Mouse (Mus musculus) embryonic facial prominence, embryonic 12.5 days (tissue): ENCODE results near the gene Cblb. TPM values are rescaled to one million over a fixed set of nuclear protein-coding genes. Genes with fewer than 3 reads are reported as not detected.

Source experiments
- ATAC-seq: fragments of 200-750 bp; cut with Nextera tagmentation; 2 replicates; pipeline ENCODE4 v1.8.0; 2017; ENCODE audit not compliant: insufficient number of reproducible peaks, insufficient read depth, low FRiP score, low TSS enrichment
- H3K27ac ChIP-seq: fragments of 300-500 bp; sonication (generic); 2 replicates; pipeline ENCODE4 v1.5.1; 2016; ENCODE audit warnings: mild to moderate bottlenecking
- H3K27me3 ChIP-seq: fragments of 300-500 bp; sonication (generic); 2 replicates; pipeline ENCODE4 v1.6.1; 2016; ENCODE audit warnings: mild to moderate bottlenecking, moderate library complexity
- H3K36me3 ChIP-seq: fragments of 300-500 bp; sonication (generic); 2 replicates; pipeline ENCODE4 v1.6.1; 2016; ENCODE audit warnings: mild to moderate bottlenecking
- H3K4me1 ChIP-seq: fragments of 300-500 bp; sonication (generic); 2 replicates; pipeline ENCODE4 v1.6.1; 2016
- H3K4me2 ChIP-seq: fragments of 300-500 bp; sonication (generic); replicated peaks from 2 replicates; pipeline ENCODE4 v1.6.1; 2016; ENCODE audit warnings: mild to moderate bottlenecking, moderate library complexity
- H3K4me3 ChIP-seq: fragments of 300-500 bp; sonication (generic); 2 replicates; pipeline ENCODE4 v1.5.1; 2016; ENCODE audit warnings: mild to moderate bottlenecking
- H3K9ac ChIP-seq: fragments of 300-500 bp; sonication (generic); 2 replicates; pipeline ENCODE4 v1.6.1; 2016; ENCODE audit warnings: mild to moderate bottlenecking, moderate library complexity
- H3K9me3 ChIP-seq: fragments of 300-500 bp; sonication (generic); 2 replicates; pipeline ENCODE4 v1.6.1; 2016; ENCODE audit warnings: mild to moderate bottlenecking, moderate library complexity
- WGBS: fragments of 180-500 bp; shearing (Covaris S2); methylation state at CpG from one replicate; pipeline ENCODE4 v1.1.7; 2016; 5-methylcytosine and 5-hydroxymethylcytosine counted together
- polyA plus RNA-seq: library from polyadenylated mRNA; unstranded; fragments of >200 nt; fragmentation: Nextera tagmentation; extraction: Ambion mirVana; gene quantifications from 2 replicates; pipeline ENCODE4 v1.2.1, GENCODE M21; 2016

The Cblb gene
- polyA plus RNA-seq, 1 experiment from 2014 or later: 23.0 TPM

- Histone ChIP-seq H3K27me3 (no peaks in the 10 kb centered on the region), H3K4me1 (no peaks in the 10 kb centered on the region), H3K4me2 (no peak overlapping the region), H3K4me3 (no peak overlapping the region), H3K9ac (no peak overlapping the region), H3K9me3 (no peaks in the 10 kb centered on the region), H3K36me3 (peaks cover 22% of the 10 kb centered on the region), H3K27ac (no peak overlapping the region)
- ATAC-seq: no peak
- 78% methylated on average over 4 of the region's 4 CpGs for WGBS
Measured at GRCm38 (mm10) chr16:52040937-52041336, 9.9 kb downstream of the Cblb start.

DNA sequence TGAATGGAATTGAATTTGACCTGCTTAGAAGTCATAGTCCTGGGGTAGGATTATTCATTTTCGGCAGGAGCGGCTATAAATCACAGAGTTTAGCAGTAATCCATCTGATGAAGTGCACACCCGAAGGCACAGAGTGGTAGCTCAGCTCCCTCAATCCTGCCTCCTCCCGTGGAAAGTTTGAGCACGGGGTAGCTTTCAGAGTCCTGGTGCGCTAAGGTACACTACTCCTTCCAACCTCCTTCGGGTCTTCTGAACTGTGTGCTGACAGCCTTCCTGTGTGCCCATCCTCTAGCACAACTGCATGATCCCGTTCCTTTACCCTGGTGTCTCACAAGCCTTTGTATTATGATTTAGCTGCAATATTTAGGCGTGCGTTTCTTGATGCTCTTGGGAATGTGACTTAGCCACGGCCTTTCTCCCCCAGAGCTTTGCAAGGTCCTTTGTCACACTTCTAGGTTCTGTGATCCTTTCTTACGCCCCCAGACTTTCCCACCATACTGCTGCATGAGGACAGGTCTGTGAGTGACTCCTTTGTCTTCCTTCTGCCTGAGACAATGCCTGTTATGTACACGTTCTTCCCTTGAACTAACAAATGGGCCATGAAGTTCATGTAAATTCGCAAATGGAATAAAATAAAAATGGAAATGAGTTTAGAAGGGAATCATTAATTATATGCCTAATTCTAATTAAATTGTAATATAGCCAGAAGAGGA, 11.8 kb downstream of the Cblb start:
- no peaks in the 10 kb centered on the region for H3K4me1 ChIP-seq
- no peak for ATAC-seq
- no peaks in the 10 kb centered on the region for H3K9me3 ChIP-seq
- H3K4me2 ChIP-seq: no peak overlapping the region
- no peak overlapping the region for H3K27ac ChIP-seq
- H3K9ac ChIP-seq: no peak overlapping the region
- no peaks in the 10 kb centered on the region for H3K27me3 ChIP-seq
- no peak overlapping the region for H3K4me3 ChIP-seq
- 74% methylated on average over 14 of the region's 14 CpGs for WGBS
- peaks cover 26% of the 10 kb centered on the region for H3K36me3 ChIP-seq

DNA sequence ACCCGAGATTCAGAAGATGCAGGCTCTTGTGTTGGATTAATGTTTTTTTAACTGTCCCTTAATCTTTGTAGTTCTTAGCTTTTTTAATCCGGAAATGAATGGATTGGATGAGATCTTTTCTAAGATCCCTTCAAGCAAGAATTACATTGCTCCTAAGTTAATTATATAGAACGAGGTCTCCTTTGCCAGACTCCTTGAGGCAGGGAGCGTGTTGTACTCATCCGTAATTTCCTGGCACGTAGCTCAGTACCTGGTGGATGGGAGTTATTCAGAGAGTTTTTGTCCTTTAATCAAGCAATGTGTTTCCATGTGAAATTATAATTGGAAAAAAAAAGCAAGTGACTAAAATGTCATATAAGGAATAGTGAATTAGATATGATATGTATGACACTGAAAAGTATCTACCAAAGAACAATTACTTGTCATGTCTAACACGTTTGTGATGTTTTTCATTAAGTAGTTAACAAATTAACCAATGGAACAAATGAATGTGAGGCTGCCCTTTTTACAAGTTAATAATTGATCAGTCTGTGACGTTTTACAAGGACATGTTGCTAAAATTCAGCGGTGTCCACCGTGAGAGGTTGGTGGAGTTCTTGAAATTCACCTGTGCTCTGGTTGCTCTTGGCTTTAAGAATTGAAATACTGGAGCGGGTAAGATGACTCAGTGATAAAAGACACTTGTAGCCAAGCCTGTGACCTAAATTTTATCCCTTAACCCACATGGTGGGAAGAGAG, 12.5 kb downstream of the Cblb start:
- no peak for ATAC-seq
- H3K4me2 ChIP-seq: no peak overlapping the region
- H3K9me3 ChIP-seq: no peaks in the 10 kb centered on the region
- peaks cover 26% of the 10 kb centered on the region for H3K36me3 ChIP-seq
- no peak overlapping the region for H3K9ac ChIP-seq
- no peaks in the 10 kb centered on the region for H3K4me1 ChIP-seq
- no peak overlapping the region for H3K27ac ChIP-seq
- no peak overlapping the region for H3K4me3 ChIP-seq
- 84% methylated on average over 11 of the region's 11 CpGs for WGBS
- H3K27me3 ChIP-seq: no peaks in the 10 kb centered on the region

DNA sequence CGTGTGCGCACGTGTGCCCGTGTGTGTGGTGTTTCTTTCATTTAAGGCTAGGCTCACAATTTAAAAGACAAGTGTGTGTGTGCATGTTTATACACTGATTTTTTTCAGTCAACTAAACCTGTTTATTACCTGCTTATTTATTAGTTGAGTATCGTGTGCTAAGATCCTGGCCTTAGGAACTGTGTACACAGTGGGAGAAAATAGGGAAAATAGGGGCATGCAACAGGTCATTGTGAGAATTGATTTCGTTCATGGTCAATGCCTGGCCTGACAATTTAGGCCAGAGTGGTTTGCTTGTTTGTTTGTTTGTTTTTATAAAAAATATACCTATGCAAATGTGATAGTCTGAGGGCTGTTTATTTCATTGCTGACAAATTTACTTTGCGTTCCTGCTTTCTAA, 13.5 kb downstream of the Cblb start:
- Histone ChIP-seq H3K4me2 (no peak overlapping the region), H3K36me3 (peaks cover 29% of the 10 kb centered on the region), H3K4me3 (no peak overlapping the region), H3K27me3 (no peaks in the 10 kb centered on the region), H3K27ac (no peak overlapping the region), H3K9me3 (no peaks in the 10 kb centered on the region), H3K9ac (no peak overlapping the region), H3K4me1 (no peaks in the 10 kb centered on the region)
- no peak for ATAC-seq
- 95% methylated on average over 7 of the region's 7 CpGs for WGBS

GRCm38 (mm10) chr16:52044985-52045384, 14.0 kb downstream of the Cblb start:
- WGBS: 90% methylated on average over 4 of the region's 4 CpGs
- H3K36me3 ChIP-seq: peaks cover 30% of the 10 kb centered on the region
- ATAC-seq: no peak

DNA sequence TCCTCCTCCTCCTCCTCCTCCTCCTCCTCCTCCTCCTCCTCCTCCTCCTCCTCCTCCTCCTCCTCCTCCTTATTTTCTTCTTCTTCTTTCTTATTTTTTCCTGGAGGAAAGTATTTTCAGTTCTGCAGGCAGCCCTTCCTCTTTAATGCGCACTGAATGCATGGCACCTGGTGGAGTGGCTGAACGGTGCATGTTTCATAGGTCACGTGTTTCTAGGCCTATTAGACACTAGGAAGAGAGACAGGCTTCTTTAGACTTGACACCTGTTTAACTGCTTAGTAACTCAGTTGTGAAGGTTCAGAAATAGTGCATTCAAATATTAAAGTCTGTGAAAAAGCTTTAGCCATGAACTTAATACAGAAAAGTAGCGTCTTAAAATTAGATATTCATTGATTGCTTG, 15.4 kb downstream of the Cblb start:
- no peak for ATAC-seq
- Histone ChIP-seq H3K36me3 (peaks cover 33% of the 10 kb centered on the region), H3K4me1 (no peaks in the 10 kb centered on the region)

More at GRCm38 (mm10) chr16:52044985-52045384, 14.0 kb downstream of the Cblb start:
- Histone ChIP-seq H3K4me1 (no peaks in the 10 kb centered on the region), H3K4me3 (no peak overlapping the region), H3K9ac (no peak overlapping the region), H3K27ac (no peak overlapping the region), H3K27me3 (no peaks in the 10 kb centered on the region), H3K9me3 (no peaks in the 10 kb centered on the region), H3K4me2 (no peak overlapping the region)

GRCm38 (mm10) chr16:52051106-52051505, 20.1 kb downstream of the Cblb start:
- 94% methylated on average over 8 of the region's 8 CpGs for WGBS
- no peak overlapping the region for H3K4me3 ChIP-seq

More for the DNA sequence above, 15.4 kb downstream of the Cblb start:
- Histone ChIP-seq H3K9me3 (no peaks in the 10 kb centered on the region), H3K4me3 (no peak overlapping the region), H3K9ac (no peak overlapping the region), H3K27ac (no peak overlapping the region), H3K27me3 (no peaks in the 10 kb centered on the region), H3K4me2 (no peak overlapping the region)
- 91% methylated on average over 4 of the region's 4 CpGs for WGBS

GRCm38 (mm10) chr16:52052734-52053133, 21.7 kb downstream of the Cblb start:
- no peaks in the 10 kb centered on the region for H3K4me1 ChIP-seq
- H3K4me2 ChIP-seq: no peak overlapping the region
- H3K36me3 ChIP-seq: peaks cover 33% of the 10 kb centered on the region
- no peak overlapping the region for H3K27ac ChIP-seq
- WGBS: 67% methylated on average over 5 of the region's 5 CpGs
- ATAC-seq: no peak
- no peaks in the 10 kb centered on the region for H3K9me3 ChIP-seq
- no peak overlapping the region for H3K9ac ChIP-seq
- no peaks in the 10 kb centered on the region for H3K27me3 ChIP-seq
- no peak overlapping the region for H3K4me3 ChIP-seq

More at GRCm38 (mm10) chr16:52051106-52051505, 20.1 kb downstream of the Cblb start:
- H3K4me2 ChIP-seq: no peak overlapping the region
- ATAC-seq: no peak
- H3K27me3 ChIP-seq: no peaks in the 10 kb centered on the region
- no peaks in the 10 kb centered on the region for H3K9me3 ChIP-seq
- H3K9ac ChIP-seq: no peak overlapping the region
- H3K27ac ChIP-seq: no peak overlapping the region
- no peaks in the 10 kb centered on the region for H3K4me1 ChIP-seq
- peaks cover 39% of the 10 kb centered on the region for H3K36me3 ChIP-seq

DNA sequence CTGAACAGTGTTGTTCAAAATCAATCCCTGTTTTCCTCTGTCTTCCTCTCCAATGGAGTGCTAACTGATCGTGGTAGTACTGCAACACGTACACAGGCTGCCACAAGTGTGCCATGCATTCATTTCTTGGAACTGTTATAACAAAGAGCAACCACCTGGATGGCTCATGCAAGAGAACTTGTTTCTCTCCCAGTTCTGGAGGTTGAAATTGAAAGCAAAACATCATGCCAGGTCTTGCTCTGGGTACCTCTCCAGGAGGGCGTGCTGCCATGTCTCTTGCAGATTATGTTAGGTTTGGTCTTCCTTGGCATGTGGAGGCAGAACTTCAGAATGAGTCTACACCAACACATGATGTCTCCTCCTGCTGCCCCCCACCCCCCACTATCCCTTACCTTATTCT, 24.2 kb downstream of the Cblb start:
- H3K4me1 ChIP-seq: peaks cover 9% of the 10 kb centered on the region
- H3K27me3 ChIP-seq: no peaks in the 10 kb centered on the region
- H3K9ac ChIP-seq: no peak overlapping the region
- no peak overlapping the region for H3K27ac ChIP-seq
- no peak overlapping the region for H3K4me2 ChIP-seq
- no peak for ATAC-seq
- 89% methylated on average over 3 of the region's 3 CpGs for WGBS
- no peaks in the 10 kb centered on the region for H3K9me3 ChIP-seq
- no peak overlapping the region for H3K4me3 ChIP-seq
- H3K36me3 ChIP-seq: peaks cover 11% of the 10 kb centered on the region; the same call in 1 of the 2 replicates

DNA sequence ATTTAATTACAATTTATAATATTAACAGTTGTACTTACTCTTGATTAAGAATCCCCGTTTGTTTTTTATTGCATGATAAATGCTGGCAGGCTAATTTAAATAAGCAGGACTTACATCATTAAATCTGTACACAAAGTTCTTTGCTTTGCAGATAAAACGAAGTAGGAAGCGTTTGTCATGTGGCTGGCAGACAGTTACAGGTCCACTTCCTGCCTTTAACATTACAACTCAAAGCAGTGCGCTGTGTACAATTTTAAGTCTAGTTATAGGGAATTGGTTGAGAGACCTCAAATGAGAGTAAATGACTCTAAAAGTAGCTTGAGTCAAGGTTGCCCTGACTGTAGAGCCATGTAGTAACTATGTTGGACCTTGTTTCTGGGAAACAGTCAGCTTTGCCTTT, 25.1 kb downstream of the Cblb start:
- peaks cover 18% of the 10 kb centered on the region for H3K4me1 ChIP-seq
- 83% methylated on average over 4 of the region's 4 CpGs for WGBS
- no peak overlapping the region for H3K4me3 ChIP-seq
- no peak for ATAC-seq
- no peak overlapping the region for H3K4me2 ChIP-seq
- peaks cover 9% of the 10 kb centered on the region; the same call in 1 of the 2 replicates for H3K36me3 ChIP-seq
- no peak overlapping the region for H3K9ac ChIP-seq
- no peaks in the 10 kb centered on the region for H3K27me3 ChIP-seq
- no peaks in the 10 kb centered on the region for H3K9me3 ChIP-seq
- H3K27ac ChIP-seq: no peak overlapping the region

GRCm38 (mm10) chr16:52057335-52057734, 26.3 kb downstream of the Cblb start:
- Histone ChIP-seq H3K9ac (no peak overlapping the region), H3K36me3 (0 out of 2 replicates have a peak, but pooled peaks cover 6% of the 10 kb centered on the region), H3K4me1 (peaks cover 28% of the 10 kb centered on the region), H3K27me3 (no peaks in the 10 kb centered on the region), H3K9me3 (no peaks in the 10 kb centered on the region), H3K27ac (no peak overlapping the region), H3K4me3 (no peak overlapping the region), H3K4me2 (no peak overlapping the region)
- no peak for ATAC-seq
- 87% methylated on average over 2 of the region's 2 CpGs for WGBS

GRCm38 (mm10) chr16:52059535-52059934, 28.5 kb downstream of the Cblb start:
- no peak overlapping the region for H3K27ac ChIP-seq
- peaks cover 28% of the 10 kb centered on the region for H3K4me1 ChIP-seq
- no peak overlapping the region for H3K4me2 ChIP-seq
- H3K27me3 ChIP-seq: no peaks in the 10 kb centered on the region
- no peak overlapping the region for H3K4me3 ChIP-seq
- no peak overlapping the region for H3K9ac ChIP-seq
- no peaks in the 10 kb centered on the region for H3K9me3 ChIP-seq
- ATAC-seq: no peak
- WGBS: 81% methylated on average over 4 of the region's 4 CpGs
- H3K36me3 ChIP-seq: 0 out of 2 replicates have a peak, but pooled peaks cover 6% of the 10 kb centered on the region
